Mouse (Mus musculus) forelimb bud, embryonic 11.5 days (tissue): ENCODE data around the gene Cc2d2b.

Experiments
- DNase-seq: peaks from one replicate; pipeline ENCODE4 v3.0.0-alpha.2; 2012; ENCODE audit warnings: low read depth, low spot score

Gene Cc2d2b

GRCm38 (mm10) chr19:40760071-40760470 is 11.5 kb downstream of the Cc2d2b start:
- DNase-seq: no peak

GRCm38 (mm10) chr19:40762023-40762759 is 13.6 kb downstream of the Cc2d2b start:
- no peak for DNase-seq

- DNase-seq: no peak
Measured at GRCm38 (mm10) chr19:40767189-40767588, 18.6 kb downstream of the Cc2d2b start.

- no peak for DNase-seq
Measured at GRCm38 (mm10) chr19:40769341-40769770, 20.8 kb downstream of the Cc2d2b start.

- DNase-seq: no peak
Measured at GRCm38 (mm10) chr19:40788004-40788714, 39.6 kb downstream of the Cc2d2b start.

- no peak for DNase-seq
Measured at GRCm38 (mm10) chr19:40788715-40789084, 40.1 kb downstream of the Cc2d2b start.

- no peak for DNase-seq
Measured at GRCm38 (mm10) chr19:40805176-40805737, 56.7 kb downstream of the Cc2d2b start.

- DNase-seq: no peak
Measured at GRCm38 (mm10) chr19:40809858-40810257, 61.3 kb downstream of the Cc2d2b start.

- no peak for DNase-seq
Measured at GRCm38 (mm10) chr19:40811840-40812239, 63.3 kb downstream of the Cc2d2b start.

- DNase-seq: no peak
Measured at GRCm38 (mm10) chr19:40812778-40813177, 64.2 kb downstream of the Cc2d2b start.

- DNase-seq: no peak
Measured at GRCm38 (mm10) chr19:40813385-40813784, 64.8 kb downstream of the Cc2d2b start.

GRCm38 (mm10) chr19:40815645-40816183 is 67.2 kb downstream of the Cc2d2b start:
- no peak for DNase-seq

GRCm38 (mm10) chr19:40817901-40818532 is 69.5 kb downstream of the Cc2d2b start:
- no peak for DNase-seq

- DNase-seq: no peak
Measured at GRCm38 (mm10) chr19:40818764-40819163, 70.2 kb downstream of the Cc2d2b start.

GRCm38 (mm10) chr19:40821306-40821825 is 72.8 kb downstream of the Cc2d2b start:
- DNase-seq: no peak

- no peak for DNase-seq
Measured at GRCm38 (mm10) chr19:40825636-40826035, 77.1 kb downstream of the Cc2d2b start.

- no peak for DNase-seq
Measured at GRCm38 (mm10) chr19:40826735-40827134, 78.2 kb downstream of the Cc2d2b start.

GRCm38 (mm10) chr19:40830198-40830597 is 81.6 kb downstream of the Cc2d2b start:
- DNase-seq: no peak

- peak; percentile 89 for DNase-seq
Measured at GRCm38 (mm10) chr19:40830703-40831415, 82.3 kb downstream of the Cc2d2b start, which contains the start of gene Ccnj. Gene Ccnj (plus strand): TSS chr19:40831279.

GRCm38 (mm10) chr19:40831416-40832201 is 83.1 kb downstream of the Cc2d2b start:
- DNase-seq: peak; percentile 56
